In genomic region chr8:117282141-117282950, GRCm38 (mm10) we compare ENCODE assay signal across 8 mouse cellular contexts. TPM values are rescaled to one million over a fixed set of nuclear protein-coding genes. Genes with fewer than 3 reads are reported as not detected.
A peak's percentile ranks its signal among the peaks of the same experiment; 100 is the strongest.
DNase-seq lines count a peak whose midpoint lies in the region; TF ChIP-seq lines count a peak whose summit lies in the region.

No protein-coding gene starts in this region.

- TF ChIP-seq CTCF in spleen, adult 2 months (IDR thresholded peaks at IDR 0.05; ENCODE audit: extremely low read depth, insufficient read depth, insufficient read length, insufficient replicate concordance) = no peak
- peak; percentile 38 for TF ChIP-seq CTCF in heart, adult 2 months (IDR thresholded peaks at IDR 0.05)

- peaks cover 47% of the 10 kb centered on the region for H3K4me1 ChIP-seq in spleen, adult 2 months (ENCODE audit: control insufficient read depth, insufficient read depth, insufficient read length)
- peaks cover 18% of the 10 kb centered on the region for H3K4me1 ChIP-seq in heart, adult 2 months (ENCODE audit: control insufficient read depth, insufficient read depth, low read length)

- H3K79me2 ChIP-seq in heart, adult 2 months (replicated peaks; ENCODE audit: control insufficient read depth, insufficient read depth, low read length) = peaks cover 6% of the 10 kb centered on the region

- no peak for TF ChIP-seq EP300 in heart, adult 2 months (IDR thresholded peaks at IDR 0.05; ENCODE audit: insufficient read depth, low read depth, low read length)

- H3K27ac ChIP-seq in spleen, adult 2 months (ENCODE audit: insufficient read depth, low read length) = peak overlapping the region; percentile 78
- H3K27ac ChIP-seq in heart, adult 2 months = peak overlapping the region; percentile 72

- no peak for DNase-seq in spleen, adult 2 months (ENCODE audit: low read depth in 1 of 2, low spot score in 2 of 2)
- DNase-seq in spleen, postnatal 14 days (ENCODE audit: low spot score in 2 of 2) = no peak
- DNase-seq in heart, adult 2 months = peak in 1 of 2 experiments; percentile 67
- DNase-seq in kidney, postnatal 36 days = peak; percentile 59 to 65
- DNase-seq in naive thymus-derived CD4-positive, alpha-beta T cell, adult 2 months (ENCODE audit: low read depth) = peak; percentile 67
- DNase-seq in ovary, postnatal 14 days (ENCODE audit: low spot score) = no peak
- no peak for DNase-seq in spleen, postnatal 4 days (ENCODE audit: low spot score in 2 of 2)
- no peak for DNase-seq in left cerebral cortex, adult 11 months (ENCODE audit: low spot score)

- TF ChIP-seq POLR2A in spleen, adult 2 months (IDR thresholded peaks at IDR 0.05; ENCODE audit: low read depth, low read length) = no peak
- no peak for TF ChIP-seq POLR2A in heart, adult 2 months (IDR thresholded peaks at IDR 0.05; ENCODE audit: insufficient read depth, low read depth, low read length)

- intact Hi-C loops in heart, adult 2 months (cut with DNase I) = loop anchor here (2.0 kb wide), 1 partner anchor 16 kb away; no protein-coding TSS in a partner anchor

- H3K4me3 ChIP-seq in spleen, adult 2 months (ENCODE audit: extremely low read depth, insufficient read depth, insufficient read length) = no peak overlapping the region
- no peak overlapping the region for H3K4me3 ChIP-seq in heart, adult 2 months

- 28% methylated on average over 17 of the region's 17 CpGs for WGBS in spleen, adult 2 months
- WGBS in heart, adult 2 months = 40% methylated on average over 17 of the region's 17 CpGs

- no peaks in the 10 kb centered on the region for H3K27me3 ChIP-seq in spleen, adult 2 months (ENCODE audit: control insufficient read depth, insufficient read depth, low read length)
- H3K27me3 ChIP-seq in heart, adult 2 months (ENCODE audit: control insufficient read depth, insufficient read depth, low read length) = no peaks in the 10 kb centered on the region

- no peaks in the 10 kb centered on the region for H3K36me3 ChIP-seq in spleen, adult 2 months (ENCODE audit: control insufficient read depth, insufficient read depth, low read length)
- no peaks in the 10 kb centered on the region for H3K36me3 ChIP-seq in heart, adult 2 months (ENCODE audit: control insufficient read depth, insufficient read depth, low read length)

- H3K9ac ChIP-seq in heart, adult 2 months (ENCODE audit: low read depth, low read length) = no peak overlapping the region; the same call in 1 of the 2 replicates

RNA-seq across cellular contexts. Expression of gene Cmip, which starts 25.5 kb away (rescaled TPM):
- polyA plus RNA-seq in spleen, adult 2 months (2012; rRNA removed) = 48.2 and 67.6 TPM in 2 replicates
- 10 to 100 TPM; 20.1 to 20.8 TPM for total RNA-seq in heart, adult 2 months (2021)
- 11.8 and 13.6 TPM in 2 replicates for polyA plus RNA-seq in heart, adult 2 months (2012; rRNA removed)

Comparison
In these comparisons a context has a peak if more than half of its experiments do, and no peak if none do; other contexts are left out.
1. DNase-seq: peak in kidney, postnatal 36 days (2 of 2) and naive thymus-derived CD4-positive, alpha-beta T cell, adult 2 months (single experiment); none in spleen, adult 2 months (0 of 2), spleen, postnatal 14 days (0 of 2), ovary, postnatal 14 days (single experiment), spleen, postnatal 4 days (0 of 2) and left cerebral cortex, adult 11 months (single experiment).